Mouse (Mus musculus) megakaryocyte progenitor cell, adult 5-6 weeks (primary cell): Measurements from ENCODE around the gene 1700080E11Rik. TPM values are rescaled to one million over a fixed set of nuclear protein-coding genes. Genes with fewer than 3 reads are reported as not detected.
A peak's percentile ranks its signal among the peaks of the same experiment; 100 is the strongest.
"Not testable (repeated sequence)": the region's sequence is repeated elsewhere in the genome, so short reads cannot be mapped to it uniquely, and the experiment has no call there.

Experiments
- ATAC-seq: replicated peaks from 2 replicates; pipeline ENCODE4 v1.8.0; 2016; ENCODE audit warnings: mild to moderate bottlenecking, moderate TSS enrichment, inconsistent platforms; ENCODE audit not compliant: poor library complexity
- total RNA-seq, 2 experiments: library from RNA; stranded (forward) in 1 of 2; stranded (reverse) in 1 of 2; fragments of 157-497, 149-512 nt in 1 of 2; fragments of 200-1000 nt in 1 of 2; gene quantifications; 2 replicates each; pipeline versions ENCODE4 v1.2.3 to v1.2.4; 2015 to 2017

Gene 1700080E11Rik
- total RNA-seq (2015) (not detected in 2 replicates), total RNA-seq (2017) (not detected in 2 replicates)

DNA sequence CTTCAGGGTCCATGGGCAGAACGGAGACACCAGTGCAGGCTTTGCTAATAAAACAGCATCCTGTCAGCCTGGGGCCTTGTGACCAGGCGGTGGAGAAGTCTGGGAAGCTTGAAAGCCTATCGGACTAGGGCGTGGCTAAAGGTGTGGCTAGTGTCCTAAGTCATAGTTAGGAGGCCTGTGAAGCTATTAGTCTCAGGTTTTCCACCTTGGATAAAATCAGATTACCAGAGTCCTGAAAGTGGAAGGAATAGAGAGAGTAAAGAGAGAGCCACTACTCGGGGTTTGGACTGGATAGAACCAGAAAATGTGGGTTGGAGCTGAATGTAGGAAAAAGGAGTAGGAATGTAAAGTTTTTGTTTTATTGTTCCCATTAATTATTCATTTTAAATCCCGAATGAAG, at the start of gene 1700080E11Rik:
Gene 1700080E11Rik, minus strand, starts transcription at position 101 of the 400 bp plus-strand sequence.
- no peak for ATAC-seq

DNA sequence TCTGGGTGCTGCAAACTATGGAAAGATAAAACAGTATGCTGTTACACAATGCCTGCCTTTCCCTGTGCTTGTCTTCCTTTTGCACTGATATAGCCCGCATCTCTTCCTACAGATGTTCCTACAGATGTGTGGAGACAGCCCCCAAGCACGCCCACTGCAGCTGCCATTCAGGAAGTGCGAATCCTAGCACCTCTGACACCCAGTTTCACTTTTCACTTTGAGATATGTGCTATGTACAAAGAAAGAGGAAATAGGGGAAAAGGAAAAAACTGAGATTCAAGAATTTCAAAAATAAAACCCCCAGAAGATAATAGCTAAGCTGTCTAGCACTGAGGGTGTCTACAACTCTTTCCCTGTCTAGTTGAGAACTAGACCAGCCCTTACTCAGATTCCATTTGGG, 41.8 kb upstream of the 1700080E11Rik start:
- ATAC-seq = no peak

DNA sequence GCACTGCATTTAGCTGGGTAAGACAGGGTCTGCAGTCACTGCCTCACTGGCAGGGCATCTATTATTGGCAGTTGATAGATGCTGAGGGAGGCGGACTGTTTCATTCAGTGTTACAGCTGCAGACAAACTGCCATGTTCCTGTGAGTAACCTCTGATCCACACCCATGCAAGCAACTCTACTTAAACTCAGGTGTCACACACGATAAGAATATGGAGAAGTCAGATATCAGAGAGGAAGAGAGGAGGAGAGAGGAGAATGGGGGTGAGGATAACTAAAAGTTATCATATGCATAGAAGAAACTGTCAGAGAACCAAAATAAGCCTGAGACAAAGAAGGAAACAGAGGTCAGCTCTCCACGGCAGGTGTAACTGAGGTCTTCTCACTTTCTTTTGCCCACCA, 37.5 kb upstream of the 1700080E11Rik start:
- no peak for ATAC-seq

DNA sequence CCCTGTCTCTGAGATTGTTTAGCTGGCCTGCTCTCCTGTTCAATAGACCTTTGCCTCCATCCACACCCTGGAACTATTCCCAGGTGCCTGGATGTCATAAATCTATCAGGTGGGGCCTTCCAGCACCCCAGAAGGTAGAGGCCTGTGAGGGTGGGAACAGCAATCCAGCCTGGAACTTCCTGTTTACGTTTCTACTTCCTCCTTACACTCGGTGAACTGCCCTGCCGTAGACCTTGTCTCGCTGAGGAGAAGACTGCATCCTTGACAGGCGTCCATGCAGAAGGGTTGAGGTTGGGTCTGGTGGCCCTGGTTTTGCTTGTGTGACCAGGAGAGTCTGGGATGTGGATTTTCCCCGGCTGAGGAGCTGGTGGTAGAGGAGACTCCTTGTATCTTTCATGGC, 5.7 kb downstream of the 1700080E11Rik start:
- ATAC-seq = no peak

DNA sequence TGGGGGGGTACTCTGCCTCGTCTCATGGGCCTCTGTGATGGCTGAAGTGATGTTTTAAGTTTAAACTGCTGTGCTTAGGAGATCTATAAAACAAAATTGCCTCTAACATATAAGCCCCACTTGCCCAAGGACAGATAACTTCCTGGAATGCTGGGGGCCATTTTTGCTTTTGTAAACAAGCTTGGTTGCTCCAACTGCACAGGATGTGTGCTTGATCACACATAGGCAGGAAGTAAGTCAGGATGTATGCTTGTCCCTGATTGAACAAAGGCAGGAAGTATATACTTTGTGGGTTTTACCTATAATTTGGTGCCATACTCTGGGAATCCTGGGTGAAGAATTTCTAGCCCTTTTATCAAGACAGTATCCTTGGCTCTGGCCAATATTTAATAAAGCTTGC, 8.5 kb downstream of the 1700080E11Rik start:
- ATAC-seq = no peak

DNA sequence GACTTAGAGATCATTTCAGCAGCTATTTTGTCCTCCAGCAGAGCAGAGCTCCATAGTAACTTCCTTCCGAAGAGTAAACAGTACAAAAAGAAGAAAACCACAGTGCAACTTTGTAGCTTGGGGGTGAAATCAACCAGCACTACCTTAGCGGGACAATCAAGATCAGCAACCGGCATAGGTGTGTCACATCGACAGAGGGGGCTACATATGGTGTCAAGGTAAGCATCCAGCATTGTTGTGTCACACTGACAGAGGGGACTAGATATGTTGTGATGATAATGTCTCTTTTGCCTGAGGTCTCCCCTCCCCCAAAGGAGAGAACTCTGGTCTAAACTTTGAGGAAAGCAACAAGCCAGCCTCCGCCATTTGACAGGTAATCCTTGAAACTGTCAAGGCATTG, 10.4 kb downstream of the 1700080E11Rik start:
- ATAC-seq = no peak

DNA sequence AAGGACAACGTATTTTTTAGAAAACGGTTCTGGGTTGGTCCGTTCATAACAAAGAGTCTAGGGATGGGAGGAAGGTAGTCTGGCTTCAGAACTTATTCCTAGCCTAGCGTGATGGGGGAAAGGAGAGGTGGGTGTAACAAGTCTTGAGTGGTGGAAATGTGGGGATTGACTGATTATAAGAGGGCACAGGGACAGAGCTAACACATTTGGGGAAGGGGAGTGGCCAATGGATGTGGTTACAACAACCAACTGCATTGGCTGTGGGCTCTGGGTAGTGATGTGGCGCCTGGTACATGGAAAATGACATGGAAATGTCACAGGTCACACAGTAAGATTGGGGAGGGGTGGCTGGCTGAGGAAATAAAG, 12.9 kb downstream of the 1700080E11Rik start:
- ATAC-seq = peak; percentile 37

DNA sequence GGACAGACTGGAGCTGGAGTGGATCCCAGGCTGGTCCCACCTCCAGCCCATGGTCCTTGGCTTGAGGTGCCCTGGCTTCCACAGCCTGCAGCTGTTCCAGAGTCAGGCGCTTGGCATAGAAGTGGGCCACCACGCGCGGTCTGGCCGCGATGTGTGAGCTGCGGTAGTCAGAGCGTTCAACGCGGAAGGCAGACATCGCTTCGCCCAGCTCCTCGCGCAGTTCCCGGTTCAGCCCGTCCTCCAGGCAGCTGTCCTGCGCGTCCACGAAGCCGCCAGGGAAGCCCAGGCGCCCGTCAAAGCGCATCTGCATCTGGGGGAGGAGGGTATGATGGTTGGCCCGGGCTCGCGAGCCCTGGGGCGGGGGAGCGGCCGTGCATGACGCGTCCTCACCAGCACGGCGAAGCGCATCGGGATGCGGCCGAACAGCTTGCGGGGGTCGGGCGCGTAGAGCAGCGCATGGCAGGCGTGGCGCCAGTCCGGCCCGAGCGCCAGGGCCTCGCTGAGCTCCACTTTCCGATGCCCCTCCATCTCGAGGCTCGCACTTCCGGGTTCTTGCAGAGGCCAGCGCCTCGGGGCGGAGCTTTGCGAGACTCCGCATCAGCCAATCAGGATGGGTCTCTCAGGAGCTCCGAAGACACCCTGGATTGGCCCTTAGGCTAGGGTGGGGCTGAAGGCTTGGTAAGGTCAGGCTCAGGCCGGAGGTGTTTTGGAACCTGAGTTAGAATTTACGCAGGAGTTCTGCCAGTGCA, 13.5 kb downstream of the 1700080E11Rik start, which contains the start of gene Nudt16:
Gene Nudt16, minus strand, starts transcription at position 572 of the 749 bp plus-strand sequence.
- peak; percentile 90 for ATAC-seq

DNA sequence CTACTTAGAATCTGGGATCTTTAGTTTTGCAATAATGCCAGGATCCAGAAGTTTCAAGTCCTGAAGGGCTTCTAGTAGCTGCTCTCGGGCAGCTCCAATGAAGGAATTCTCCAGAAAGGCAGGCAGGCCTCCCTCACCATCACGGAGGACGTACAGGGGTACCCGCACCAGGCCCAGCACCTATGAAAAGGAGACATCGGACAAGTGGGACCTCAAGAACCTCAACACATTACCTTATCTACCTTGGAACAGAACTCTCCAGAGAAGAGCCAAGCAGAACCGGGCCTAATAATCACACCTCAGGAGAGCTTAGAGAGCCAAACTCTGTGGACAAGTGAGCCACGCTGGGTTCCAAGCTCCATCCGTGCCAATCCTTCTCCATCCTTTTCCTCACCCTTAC, 14.6 kb downstream of the 1700080E11Rik start:
- no peak for ATAC-seq

DNA sequence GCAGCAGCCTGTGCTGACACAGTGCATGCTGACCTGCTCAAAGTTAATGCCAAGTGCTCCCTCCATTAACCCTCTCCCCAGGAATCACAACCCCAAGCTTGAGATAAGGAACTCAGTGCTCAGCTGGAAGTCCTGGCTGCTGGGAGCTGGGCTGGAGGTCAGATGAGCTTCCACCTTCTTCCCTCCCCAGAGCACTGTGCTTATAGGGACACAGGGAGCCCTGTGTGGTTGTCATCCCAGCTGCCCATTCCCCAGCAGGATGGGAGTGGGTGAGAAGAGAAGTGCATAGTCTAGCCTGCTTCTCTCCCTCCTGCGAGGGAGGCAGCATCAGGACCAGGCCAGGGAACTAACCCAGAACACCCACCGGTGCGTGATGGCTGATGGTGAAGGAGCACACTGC, 19.7 kb downstream of the 1700080E11Rik start:
- ATAC-seq = not testable (repeated sequence)

DNA sequence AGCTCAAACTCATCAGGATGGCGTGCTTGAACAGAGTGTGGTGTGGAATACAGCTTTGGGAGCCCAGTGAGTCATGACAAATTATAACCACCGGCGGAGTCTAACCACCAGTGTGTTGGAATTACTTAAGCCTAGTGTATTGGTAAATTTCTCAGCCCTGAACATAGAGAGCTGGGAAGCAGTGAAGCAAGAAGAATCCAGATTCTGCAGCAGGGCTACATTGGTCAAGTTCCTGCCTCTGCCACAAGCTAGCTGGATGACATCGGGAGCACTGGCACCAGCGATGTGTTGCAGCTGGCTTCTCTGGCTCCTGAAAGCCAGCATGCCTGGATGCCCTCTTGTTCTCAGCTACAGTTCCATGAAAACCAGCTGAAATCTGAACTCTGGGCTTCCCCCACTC, 41.0 kb downstream of the 1700080E11Rik start:
- no peak for ATAC-seq

DNA sequence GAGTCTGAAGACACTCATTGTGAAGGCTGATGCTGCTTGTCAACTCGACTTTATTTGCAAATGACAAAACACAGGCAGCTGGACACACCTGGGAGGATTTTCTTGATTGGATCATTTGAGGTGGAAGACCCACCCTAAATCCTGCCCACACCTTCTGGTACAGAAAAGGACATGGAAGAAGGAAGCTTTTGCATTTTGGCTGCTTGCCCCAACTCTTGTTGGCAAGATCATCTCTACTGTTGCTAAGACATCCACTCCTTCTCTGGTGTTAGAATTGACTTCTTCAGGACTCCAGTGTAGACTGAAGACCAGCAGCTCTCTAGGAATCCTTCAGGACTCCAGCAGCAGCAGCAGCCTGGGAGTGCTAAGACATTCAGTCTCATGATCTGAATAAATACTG, 43.0 kb downstream of the 1700080E11Rik start:
- no peak for ATAC-seq

DNA sequence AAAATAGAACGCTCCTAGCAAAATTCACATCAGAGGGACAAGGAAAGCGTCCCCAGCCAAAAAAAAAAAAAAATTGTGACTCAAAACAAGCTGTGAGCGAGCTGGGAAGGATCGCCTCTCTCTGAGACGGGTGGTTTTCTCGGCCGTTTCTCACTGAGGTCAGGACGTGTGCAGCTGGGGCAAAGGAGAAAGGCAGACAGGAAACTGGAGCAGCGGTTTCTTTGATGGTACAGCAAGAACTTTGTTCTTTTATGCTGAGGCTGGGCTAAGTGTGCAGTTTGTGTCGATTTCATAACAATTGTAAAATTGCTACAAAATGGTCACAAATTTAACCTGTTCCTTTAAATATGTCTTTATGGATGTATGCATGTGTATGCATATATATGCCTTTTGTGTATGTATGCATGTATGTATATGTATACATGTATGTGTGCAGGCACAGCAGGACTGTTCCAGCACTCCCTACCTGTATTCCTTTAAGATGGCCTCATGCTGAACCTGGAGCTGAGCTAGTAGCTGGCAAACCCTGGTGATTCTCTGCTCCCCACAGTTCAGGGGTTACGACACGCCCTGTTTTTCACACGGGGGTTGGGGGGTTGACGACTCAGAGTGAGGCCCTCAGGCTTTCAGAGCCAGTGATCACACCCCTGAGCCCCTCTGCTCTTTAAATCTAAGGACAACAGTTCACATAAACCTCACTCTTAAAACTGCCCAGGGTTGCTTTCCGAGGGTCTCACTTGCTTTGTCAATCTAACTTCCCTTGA, 43.9 kb downstream of the 1700080E11Rik start:
- ATAC-seq = peak; percentile 46; the same call in 1 of the 2 replicates

Other genes with a start within 250 kb of the 1700080E11Rik start
- gene Mrpl3, start 91.9 kb downstream of the 1700080E11Rik start, total RNA-seq (2015) = 109 and 120 TPM in 2 replicates
- gene Mrpl3, start 91.9 kb downstream of the 1700080E11Rik start, total RNA-seq (2017) = 100 and 131 TPM in 2 replicates
- 11.2 and 17.9 TPM in 2 replicates for gene Nudt16, start 13.3 kb downstream of the 1700080E11Rik start, total RNA-seq (2015)
- 5.7 and 6.7 TPM in 2 replicates for gene Nudt16, start 13.3 kb downstream of the 1700080E11Rik start, total RNA-seq (2017)